Mouse (Mus musculus) forelimb bud, embryonic 11.5 days (tissue): ENCODE measurements at regions not wholly inside any gene's neighbourhood (a gene's known extent, or its start where the extent isn't known, plus 50 kb on each side); places are given as distances from the start of the nearest gene placed in this dataset.

ENCODE experiments used
- DNase-seq: peaks from one replicate; pipeline ENCODE4 v3.0.0-alpha.2; 2012; ENCODE audit warnings: low read depth, low spot score

DNA sequence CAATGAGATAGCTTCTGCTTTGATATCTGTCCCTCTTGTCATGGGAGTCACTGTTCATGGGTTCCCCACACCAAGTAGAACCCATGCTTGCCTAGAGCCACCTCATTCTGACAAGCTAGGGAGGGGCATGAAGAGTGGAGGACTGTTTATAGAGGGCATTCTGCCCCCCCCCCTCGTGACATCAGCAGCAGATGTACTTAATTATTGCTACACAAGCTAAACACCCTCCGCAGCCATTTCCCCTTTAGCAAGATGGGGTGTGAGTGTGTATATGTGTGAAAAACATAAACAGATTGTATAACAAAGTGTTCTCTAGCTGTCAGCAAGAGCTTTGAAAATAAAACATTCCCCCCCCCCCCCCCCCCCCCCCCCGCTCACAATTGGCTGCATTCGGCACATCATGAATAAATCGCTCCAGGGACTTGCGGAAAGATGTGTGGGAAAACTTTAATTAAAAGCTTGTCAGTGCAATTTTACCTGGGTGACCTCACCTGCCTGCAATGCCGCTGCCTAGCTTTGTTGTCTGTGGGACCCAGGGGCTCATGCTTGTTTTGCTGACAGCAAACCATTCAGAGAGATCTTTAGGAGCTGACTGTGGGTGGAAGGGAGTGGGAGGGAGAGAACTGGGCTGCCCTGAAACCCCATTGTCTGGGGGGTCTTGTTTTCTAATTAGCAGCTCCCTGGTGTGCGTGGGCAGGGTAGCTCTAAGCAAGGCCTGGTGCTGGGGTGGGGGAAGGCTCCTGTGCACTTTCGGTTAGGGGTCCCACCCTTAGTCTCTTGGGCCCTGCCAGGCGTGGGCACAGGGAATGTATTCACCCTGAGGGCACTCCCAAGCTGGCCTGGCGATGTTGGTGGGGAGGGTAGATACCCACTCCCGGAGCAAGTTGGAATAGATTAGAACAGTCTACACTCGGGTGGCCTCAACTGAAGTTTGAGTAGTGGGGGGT lies 63.4 kb downstream of the Irx2 start:
- DNase-seq, result peak; percentile 7

GRCm38 (mm10) chr13:72707469-72707868 lies 78.8 kb downstream of the Irx2 start:
- DNase-seq, result no peak

DNA sequence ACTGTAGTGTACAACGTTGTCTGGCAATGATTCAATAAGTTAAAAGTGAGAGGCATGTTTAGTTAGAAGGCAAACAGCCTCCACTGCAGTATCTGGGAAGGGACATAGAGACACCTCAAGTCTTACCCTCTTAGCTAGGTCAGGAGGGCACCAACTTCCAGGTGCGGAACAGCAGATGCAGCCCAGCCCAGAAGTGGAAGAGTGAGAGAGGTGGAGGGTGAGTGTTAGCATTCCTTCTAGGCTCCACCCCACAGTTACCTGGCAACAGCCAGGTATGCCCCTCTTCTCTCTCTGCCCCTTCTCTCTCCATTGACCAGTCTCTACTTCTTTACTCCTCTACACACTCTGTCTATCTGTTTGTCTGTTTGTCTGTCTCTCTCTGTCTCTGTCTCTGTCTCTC lies 80.1 kb downstream of the Irx2 start:
- no peak for DNase-seq

DNA sequence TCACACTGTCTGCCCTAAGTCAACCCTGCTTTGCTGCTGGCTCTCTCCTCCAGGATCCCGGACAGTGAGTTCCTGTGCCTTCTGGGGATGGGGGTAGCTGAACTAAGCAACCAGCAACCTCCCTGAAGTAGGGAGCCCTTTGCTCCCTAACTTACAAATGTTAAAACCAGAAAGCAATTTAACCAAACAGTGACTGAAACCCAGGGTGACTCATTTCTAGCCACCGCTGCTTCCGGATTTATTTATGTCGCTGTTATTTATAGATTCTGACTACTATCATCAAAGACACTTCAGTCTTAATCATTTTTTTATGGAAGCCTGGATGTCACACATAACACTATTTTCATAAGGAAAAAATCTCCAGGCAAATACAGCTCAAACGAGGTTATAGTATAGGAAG lies 81.4 kb downstream of the Irx2 start:
- no peak for DNase-seq

DNA sequence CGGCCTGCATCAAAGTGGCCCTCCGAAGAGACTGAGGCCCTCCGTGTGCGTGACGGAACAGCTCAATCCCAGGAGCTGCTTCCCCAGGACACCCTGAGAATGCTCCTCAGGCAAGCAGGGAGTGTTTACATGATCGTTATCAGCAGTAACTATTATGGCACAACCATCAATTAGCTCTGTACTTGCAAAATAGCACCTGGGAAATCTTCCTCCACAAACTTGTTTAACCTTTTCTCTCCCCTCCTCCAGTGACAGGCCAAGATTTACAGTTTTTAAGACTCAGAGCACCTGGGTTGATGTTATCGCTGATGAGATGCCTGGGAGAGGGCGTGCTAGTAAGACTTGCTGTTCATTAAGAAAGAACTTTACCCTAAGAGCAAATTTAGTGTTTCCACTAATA lies 82.5 kb downstream of the Irx2 start:
- DNase-seq, result peak; percentile 25

DNA sequence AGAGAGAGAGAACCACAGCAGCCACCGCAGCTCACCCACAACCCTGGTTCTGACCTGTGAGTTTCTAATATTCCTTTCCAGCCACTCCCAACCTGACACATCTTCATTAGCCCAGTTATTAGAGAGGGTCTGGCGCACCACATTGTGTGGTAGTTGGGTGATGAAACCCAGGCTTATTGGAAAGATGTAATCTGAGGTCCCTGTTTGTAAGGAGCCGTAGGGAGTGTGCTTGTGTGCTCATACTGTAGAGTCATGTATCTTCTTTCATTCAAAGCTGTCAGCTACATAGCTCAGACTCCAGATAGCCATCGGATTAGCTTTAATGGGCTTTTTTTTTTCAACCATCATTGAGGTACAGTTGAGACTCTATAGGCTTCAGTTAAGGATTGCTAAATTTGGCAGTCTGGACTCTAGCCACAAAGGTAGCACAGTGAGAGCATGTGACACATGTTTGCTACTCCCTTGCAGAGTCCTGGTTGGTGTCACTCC lies 83.3 kb downstream of the Irx2 start:
- no peak for DNase-seq

- peak; percentile 48 for DNase-seq
Observed at GRCm38 (mm10) chr13:72714793-72715192, 86.2 kb downstream of the Irx2 start.

DNA sequence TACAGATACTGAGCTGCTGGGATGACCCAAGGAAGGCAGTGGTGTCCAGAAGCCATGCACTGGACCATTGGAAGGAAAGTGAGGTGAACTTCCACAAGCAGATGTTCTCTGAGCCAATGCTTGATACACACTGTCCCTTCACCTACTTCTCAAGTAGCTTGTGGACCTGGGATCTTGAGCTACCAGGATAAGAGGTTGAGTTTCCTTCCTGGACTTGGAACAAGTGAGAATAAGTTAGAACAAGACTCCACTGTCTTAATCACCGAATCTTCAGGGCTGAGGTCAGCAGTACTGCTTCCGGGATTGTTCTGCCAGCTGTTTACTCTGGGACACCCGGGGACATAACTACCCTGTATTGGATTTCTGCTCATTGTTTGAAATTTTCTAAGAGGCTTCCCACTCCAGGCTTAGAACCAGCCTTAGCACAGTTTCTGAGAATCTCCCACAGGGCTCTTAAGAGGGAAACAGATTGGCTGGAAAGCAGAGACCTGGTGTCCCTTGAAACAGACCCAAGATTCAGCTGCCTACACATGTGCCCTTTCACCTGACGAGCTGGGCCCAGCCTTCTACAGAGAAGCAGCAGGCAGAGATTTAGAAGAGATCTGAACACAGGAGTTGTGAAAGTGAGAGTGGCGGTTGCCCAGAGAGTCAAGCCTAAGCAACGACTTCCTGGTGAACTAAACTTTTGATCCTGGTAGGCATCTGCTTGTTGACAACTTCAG lies 87.5 kb downstream of the Irx2 start:
- no peak for DNase-seq

DNA sequence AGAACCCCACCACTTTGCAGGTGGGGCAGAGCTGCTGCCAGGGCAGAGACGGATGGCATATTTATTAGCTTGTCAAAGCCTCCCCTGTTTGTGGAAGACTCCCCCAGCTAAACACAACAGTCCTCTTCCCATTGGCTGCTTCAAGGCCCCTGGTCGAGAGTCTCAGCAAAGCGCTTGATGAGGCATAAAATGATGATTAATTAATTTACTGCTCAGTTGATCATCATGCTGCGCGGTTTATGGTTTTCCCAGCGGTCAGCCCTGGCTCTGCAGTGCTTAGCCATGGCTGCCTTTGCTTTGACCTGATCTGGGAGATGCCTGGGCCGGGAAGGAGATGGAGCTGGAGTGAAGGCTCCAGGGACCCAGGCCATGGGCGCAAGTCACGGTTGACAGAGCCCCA lies 98.5 kb downstream of the Irx2 start:
- DNase-seq, result no peak

DNA sequence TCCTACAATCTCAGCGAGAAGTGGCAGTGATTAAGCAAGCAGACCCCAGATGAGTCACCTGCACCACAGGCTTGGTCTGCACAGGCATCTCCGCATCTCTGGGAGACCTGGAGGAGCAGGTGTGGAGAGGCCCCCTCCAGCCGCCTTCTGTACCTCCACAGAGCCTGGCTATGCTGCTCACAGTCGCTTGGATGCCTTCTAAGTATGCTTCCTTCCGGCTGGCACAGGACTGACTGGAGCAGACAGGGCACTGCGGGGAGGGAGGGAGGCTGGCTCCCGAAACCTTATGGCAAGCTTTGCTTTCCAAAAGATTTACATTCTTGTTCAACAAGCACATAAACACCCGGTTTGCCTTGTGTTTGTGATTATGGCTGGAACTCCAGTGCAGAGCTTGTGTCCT lies 107.3 kb downstream of the Irx2 start:
- no peak for DNase-seq

DNA sequence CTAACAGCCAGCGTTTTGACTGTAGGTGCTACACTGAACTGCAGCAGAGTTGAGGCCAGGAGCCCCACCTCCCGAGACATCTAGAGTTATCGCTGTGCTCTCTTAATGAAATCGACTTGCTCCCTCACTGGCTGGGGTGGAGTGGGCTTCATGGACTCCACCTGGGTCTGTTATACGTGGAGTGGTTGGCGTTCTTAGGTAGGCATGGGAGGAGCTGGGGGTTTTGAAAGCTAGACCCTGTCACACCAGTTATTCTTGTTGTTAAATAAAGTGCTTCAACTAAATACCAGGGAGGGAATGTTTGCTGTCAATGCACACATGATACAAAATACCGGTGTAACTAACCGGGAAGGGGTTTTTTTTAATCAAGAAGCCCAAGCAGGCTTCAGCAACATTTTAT lies 108.4 kb downstream of the Irx2 start:
- no peak for DNase-seq

DNA sequence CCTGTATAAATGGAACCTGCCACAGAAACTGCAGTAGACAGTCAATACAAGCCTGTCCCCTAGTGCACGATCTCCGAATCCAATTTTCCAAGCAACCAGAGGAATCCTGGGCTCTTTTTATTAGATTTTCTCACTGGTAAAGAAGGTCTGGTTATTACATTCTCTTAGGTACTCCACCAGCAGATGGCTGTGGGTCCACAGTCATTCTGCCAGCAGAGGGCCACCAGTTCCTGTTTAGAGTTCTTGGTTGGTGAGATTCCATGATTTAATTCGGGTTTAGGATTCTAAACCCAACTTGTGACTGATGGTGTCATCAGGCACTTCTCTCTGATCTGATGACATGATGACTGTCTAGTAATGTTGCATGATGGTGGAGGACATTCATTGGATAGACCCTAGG lies 118.6 kb downstream of the Irx2 start:
- DNase-seq, result no peak

DNA sequence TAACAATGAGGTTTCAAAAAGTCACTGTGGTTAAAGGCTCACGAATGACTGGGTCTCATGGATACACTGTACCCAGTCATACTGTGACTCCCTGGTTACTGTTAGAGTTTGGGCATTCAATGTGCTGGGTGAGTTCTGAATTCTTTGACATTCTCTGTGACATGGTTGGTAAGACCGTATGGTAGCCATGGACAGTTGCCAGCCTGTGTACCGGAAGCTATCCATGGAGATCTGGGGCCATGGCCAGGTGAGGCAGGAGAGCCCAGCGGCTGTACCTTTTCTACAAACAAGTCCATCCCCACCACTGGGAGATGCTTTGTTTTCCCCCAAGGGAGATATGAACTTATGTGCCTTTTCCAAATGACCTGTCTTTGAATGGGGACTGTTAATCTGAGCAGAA lies 126.4 kb downstream of the Irx2 start:
- DNase-seq, result no peak

DNA sequence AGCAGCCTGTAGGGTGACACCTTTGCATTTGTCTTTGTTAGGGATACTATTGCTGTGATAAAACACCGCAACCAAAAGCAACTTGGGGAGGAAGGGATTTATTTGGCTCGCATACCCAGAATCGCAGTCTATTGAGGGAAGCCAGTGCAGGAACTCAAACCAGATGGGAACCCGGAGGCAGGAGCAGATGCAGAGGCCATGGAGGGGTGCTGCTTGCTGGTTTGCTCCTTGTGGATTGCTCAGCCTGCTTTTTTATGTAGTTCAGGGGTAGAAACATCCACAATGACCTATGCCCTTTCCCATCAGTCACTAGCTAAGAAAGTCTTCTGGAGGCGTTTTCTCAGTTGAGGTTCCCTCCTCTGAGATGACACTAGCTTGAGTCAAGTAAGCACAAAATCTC lies 133.9 kb downstream of the Irx2 start:
- DNase-seq, result no peak

- DNase-seq, result no peak
Observed at GRCm38 (mm10) chr13:72763337-72763736, 134.7 kb downstream of the Irx2 start.

DNA sequence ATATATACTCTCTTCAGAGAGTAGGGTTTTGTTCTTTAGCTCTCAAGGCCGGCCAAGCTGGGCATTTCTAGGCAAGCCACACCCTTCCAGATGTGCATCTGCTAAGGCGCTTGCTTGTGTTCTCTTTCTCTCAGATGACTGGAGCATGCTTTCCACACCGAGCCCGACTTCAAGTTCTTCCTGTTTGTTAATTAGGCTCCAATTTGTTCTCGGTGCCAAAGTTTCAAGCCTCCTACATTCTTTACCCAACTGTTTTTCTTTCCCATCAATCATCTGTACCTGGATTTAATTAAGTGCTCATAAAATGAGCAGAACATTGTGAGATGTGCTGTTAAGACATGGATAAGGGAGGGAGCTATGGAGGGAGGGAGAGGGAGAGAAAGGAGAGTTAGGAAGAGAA lies 138.7 kb downstream of the Irx2 start:
- DNase-seq, result peak; percentile 52

DNA sequence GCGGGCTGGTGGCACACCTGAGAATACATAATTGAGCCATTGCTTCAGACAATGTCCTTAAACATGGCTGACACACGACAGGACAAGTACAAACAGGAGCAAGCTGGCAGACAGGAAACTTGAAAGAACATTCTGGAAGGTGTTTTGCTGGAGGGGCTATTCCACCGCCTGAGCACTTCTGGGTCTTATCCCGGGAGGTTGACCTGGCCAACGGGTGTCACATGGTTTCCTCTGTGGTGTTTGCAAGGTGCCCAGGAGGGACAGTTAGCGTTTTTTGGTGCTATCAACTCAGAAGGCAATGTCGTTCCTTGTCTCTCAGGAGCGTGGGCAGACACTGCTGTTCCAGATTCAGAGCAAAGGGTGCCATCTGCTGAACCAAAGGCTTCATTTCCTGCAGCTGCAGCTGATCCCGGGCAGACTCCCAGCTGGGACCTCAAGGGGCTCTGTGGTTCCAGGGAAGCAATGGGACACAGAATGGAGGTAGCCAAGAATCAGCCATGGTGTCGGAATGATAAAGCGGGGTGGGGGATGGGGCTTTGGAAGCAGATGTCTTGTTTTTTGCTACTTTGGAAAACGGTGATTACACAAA lies 140.5 kb downstream of the Irx2 start:
- no peak for DNase-seq

DNA sequence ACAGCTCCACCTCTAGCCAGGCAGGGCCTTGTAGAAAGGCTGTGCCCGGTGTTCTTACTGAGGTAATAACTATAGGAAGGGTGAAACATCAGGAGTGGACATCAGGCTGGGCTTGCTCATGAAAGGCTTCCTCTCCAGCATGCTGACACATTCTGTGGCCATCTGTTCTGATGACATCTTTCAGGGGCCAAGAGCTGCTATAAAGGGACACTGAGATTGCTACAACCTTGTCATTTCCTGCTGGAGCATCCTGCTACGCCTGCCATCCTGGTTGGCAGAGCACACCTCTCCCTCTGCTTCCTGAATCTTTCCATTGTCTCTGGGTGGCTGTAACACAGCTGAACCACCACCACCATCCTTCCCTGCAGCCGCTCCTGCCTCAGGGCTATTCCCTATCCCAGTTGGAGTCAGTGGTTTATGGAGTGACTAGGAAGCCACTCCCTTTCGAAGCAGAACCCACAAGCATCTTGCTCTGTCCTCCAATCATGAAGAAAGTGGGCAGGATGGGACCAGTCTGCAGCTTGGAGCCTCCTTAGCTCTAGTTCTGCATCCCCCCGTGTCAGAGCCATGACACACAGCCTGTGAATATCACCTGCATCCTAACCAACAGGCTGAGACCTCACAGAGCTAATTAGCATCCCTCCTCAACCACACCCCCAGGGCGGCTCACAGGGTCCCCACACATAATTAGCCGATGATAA lies 154.6 kb downstream of the Irx2 start:
- no peak for DNase-seq

DNA sequence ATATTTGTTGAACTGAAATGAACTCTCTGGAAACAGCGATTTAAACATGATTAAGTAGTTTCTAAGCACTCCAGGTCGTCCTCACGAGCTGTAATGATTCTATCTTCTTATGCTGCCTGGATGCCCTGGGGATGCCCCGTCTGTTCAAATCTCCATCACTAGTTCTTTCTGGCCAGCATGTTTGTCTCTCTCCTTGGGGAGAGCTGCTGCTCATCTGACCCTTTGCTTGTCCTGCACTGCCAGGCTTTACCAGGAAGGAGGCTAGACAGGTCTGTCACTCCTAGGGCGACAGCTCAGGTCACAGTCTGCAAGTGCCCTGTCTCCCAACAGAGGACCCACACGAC lies 155.1 kb downstream of the Irx2 start:
- DNase-seq, result no peak

DNA sequence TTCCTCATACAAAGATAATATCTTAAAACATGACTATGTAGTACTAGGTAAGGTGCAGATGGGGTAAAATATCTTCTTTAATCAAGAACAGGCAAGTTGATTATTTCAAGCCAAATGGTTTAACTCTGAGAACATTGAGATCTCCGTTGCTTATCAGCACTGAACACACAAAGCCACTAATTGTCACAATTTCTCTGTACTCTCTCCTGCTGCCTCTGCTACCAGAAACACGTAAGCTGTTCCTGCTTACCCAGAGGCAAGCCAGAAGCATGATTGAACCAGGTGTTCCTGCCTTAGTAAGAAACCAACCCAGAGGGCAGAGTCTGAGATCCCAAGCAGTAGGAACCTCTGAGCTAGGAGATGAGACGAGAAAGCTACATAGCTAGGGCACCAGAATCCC lies 164.1 kb downstream of the Irx2 start:
- DNase-seq, result no peak

DNA sequence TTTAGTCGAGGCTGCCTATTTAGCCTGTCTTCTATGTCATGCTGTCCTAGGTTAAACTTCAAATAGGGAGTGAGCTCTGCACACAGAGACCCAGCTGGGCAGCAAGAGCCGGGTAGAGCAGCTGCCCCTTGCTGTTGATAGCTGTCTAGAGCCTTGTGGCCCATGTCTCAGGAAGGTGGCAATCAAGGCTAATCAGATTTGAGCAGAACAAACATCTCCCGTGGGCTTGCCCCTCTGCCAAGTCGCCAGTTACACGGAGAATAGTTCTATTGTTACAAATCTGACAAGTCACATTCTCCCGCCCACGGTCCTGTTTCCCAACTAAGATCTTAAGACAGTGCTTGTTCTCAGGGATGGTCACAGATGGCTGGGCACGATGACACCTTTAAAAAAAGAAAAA lies 171.4 kb downstream of the Irx2 start:
- DNase-seq, result no peak

- DNase-seq, result no peak
Observed at GRCm38 (mm10) chr13:72800546-72800945, 171.9 kb downstream of the Irx2 start.
